Mouse (Mus musculus): ENCODE results near the gene Plcb1. TPM values are rescaled to one million over a fixed set of nuclear protein-coding genes. Genes with fewer than 3 reads are reported as not detected.

Plcb1 gene
- polyA plus RNA-seq, 1 experiment: 0.55 TPM

DNA sequence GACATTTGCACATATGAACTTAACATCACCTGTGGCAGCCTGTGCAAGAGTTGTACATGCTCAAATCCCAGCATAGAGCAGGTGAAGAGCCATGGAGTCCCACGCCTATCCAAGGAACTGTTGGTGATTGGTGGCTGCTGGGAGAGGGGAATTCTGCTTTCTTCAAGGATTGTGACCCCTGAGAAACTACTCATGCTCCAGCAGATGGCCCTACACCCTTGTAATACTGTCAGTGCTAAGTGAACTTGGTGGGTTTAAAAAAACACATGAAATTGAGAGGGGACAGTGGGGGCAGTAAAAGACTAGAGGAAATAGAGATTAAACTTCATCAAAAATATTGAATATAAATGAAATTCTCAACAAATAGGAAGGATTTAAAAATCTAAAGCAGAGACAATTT lies 53.0 kb downstream of the Plcb1 start:
- H3K4me3 ChIP-seq (ENCODE audit: insufficient read depth, poor library complexity, severe bottlenecking): no peak overlapping the region
- TF ChIP-seq USF1 (IDR thresholded peaks at IDR 0.05; ENCODE audit: low read depth): no peak
- no peak for TF ChIP-seq MYOD1 (IDR thresholded peaks at IDR 0.05; ENCODE audit: control insufficient read depth, insufficient read length, low read depth)
- TF ChIP-seq MYOG (IDR thresholded peaks at IDR 0.05; ENCODE audit: control insufficient read depth, extremely low read depth, insufficient read length): no peak
- TF ChIP-seq FOSL1 (IDR thresholded peaks at IDR 0.05; ENCODE audit: insufficient read depth, low read length, poor library complexity, severe bottlenecking): no peak
- TF ChIP-seq CTCF (IDR thresholded peaks at IDR 0.05; ENCODE audit: control insufficient read depth, insufficient read depth, insufficient read length): no peak
- TF ChIP-seq CEBPB (IDR thresholded peaks at IDR 0.05; ENCODE audit: low read depth): no peak
- no peak for TF ChIP-seq MAX (IDR thresholded peaks at IDR 0.05)
- no peaks in the 10 kb centered on the region for H3K27me3 ChIP-seq (ENCODE audit: control insufficient read depth, insufficient read depth, insufficient read length)
- H3K79me3 ChIP-seq (ENCODE audit: low read depth): no peaks in the 10 kb centered on the region
- no peaks in the 10 kb centered on the region for H3K36me3 ChIP-seq (ENCODE audit: control insufficient read depth, insufficient read depth)
- no peak overlapping the region for H3ac ChIP-seq (ENCODE audit: control insufficient read depth, insufficient read length, low read depth)
- H3K79me2 ChIP-seq (ENCODE audit: control insufficient read depth, insufficient read depth): no peaks in the 10 kb centered on the region

DNA sequence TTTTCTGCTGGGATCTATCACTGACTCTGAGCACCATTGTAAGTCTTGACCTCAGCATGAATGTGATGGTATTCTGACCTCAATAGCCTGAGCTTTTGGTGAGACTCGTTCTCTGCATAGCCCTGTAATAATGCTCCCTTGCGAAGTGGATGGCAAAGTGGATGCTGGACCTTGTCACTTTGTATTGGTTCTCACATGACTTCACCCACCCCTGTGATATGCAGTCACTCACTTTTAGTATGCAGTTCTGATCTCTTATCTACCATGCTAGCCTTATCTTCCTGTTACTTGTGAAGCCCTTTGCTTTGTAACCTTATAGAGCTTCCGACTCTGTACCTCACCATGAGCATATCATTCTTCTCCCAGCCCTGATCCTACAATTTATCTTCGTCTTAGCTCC lies 57.0 kb downstream of the Plcb1 start:
- H3K27me3 ChIP-seq (ENCODE audit: control insufficient read depth, insufficient read depth, insufficient read length): no peaks in the 10 kb centered on the region
- no peak overlapping the region for H3K4me3 ChIP-seq (ENCODE audit: insufficient read depth, poor library complexity, severe bottlenecking)
- TF ChIP-seq MAX (IDR thresholded peaks at IDR 0.05): no peak
- no peak for TF ChIP-seq FOSL1 (IDR thresholded peaks at IDR 0.05; ENCODE audit: insufficient read depth, low read length, poor library complexity, severe bottlenecking)
- no peak for TF ChIP-seq MYOG (IDR thresholded peaks at IDR 0.05; ENCODE audit: control insufficient read depth, extremely low read depth, insufficient read length)
- no peak for TF ChIP-seq USF1 (IDR thresholded peaks at IDR 0.05; ENCODE audit: low read depth)
- no peak for TF ChIP-seq CEBPB (IDR thresholded peaks at IDR 0.05; ENCODE audit: low read depth)
- no peak for TF ChIP-seq CTCF (IDR thresholded peaks at IDR 0.05; ENCODE audit: control insufficient read depth, insufficient read depth, insufficient read length)
- no peak for TF ChIP-seq MYOD1 (IDR thresholded peaks at IDR 0.05; ENCODE audit: control insufficient read depth, insufficient read length, low read depth)
- H3ac ChIP-seq (ENCODE audit: control insufficient read depth, insufficient read length, low read depth): no peak overlapping the region
- no peaks in the 10 kb centered on the region for H3K79me3 ChIP-seq (ENCODE audit: low read depth)
- H3K79me2 ChIP-seq (ENCODE audit: control insufficient read depth, insufficient read depth): no peaks in the 10 kb centered on the region
- no peaks in the 10 kb centered on the region for H3K36me3 ChIP-seq (ENCODE audit: control insufficient read depth, insufficient read depth)

DNA sequence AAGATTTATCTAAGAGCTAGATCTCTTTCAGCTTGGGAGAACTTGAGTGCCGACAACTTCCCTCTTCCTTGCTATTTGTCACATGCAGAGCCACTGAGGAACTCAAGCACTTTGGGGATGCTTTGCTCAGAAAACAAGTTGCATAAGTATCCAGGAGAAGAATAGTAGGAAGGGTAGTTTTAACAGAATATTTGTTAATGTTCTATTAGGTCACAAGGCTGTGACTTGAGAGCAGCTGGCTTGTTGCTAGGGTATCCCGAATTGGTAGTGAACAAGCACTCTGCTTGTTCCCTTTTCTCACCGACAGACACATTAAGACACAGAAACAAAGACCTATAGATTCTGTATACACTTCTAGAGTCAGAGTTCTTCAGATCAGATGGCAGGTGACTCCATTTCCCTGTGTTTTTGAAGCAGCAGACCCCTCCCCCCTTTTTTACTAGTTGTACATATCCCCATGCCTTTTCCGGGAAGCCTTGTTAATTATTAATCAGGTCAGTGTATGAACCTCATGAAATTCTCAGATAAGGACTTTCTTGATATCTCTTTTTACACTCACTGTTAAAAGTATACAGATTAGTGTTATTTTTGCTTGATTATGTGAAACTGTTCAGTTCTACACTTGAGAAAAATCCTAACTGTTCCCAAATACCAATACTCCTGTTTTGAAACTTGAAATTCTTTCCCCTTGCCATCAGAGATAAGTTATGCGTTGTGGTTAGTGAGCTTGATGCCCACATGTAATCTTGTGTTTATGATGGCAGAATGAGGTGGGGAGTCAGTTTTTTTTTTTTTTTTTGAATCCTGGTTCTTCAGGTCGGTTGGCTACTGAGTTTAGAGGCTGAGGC lies 58.7 kb downstream of the Plcb1 start:
- H3K4me3 ChIP-seq (ENCODE audit: insufficient read depth, poor library complexity, severe bottlenecking): no peak overlapping the region
- TF ChIP-seq MYOG (IDR thresholded peaks at IDR 0.05; ENCODE audit: control insufficient read depth, extremely low read depth, insufficient read length): no peak
- TF ChIP-seq MYOD1 (IDR thresholded peaks at IDR 0.05; ENCODE audit: control insufficient read depth, insufficient read length, low read depth): no peak
- no peak for TF ChIP-seq USF1 (IDR thresholded peaks at IDR 0.05; ENCODE audit: low read depth)
- TF ChIP-seq CEBPB (IDR thresholded peaks at IDR 0.05; ENCODE audit: low read depth): no peak
- TF ChIP-seq MAX (IDR thresholded peaks at IDR 0.05): no peak
- TF ChIP-seq FOSL1 (IDR thresholded peaks at IDR 0.05; ENCODE audit: insufficient read depth, low read length, poor library complexity, severe bottlenecking): no peak
- no peak for TF ChIP-seq CTCF (IDR thresholded peaks at IDR 0.05; ENCODE audit: control insufficient read depth, insufficient read depth, insufficient read length)
- H3K79me3 ChIP-seq (ENCODE audit: low read depth): no peaks in the 10 kb centered on the region
- H3K79me2 ChIP-seq (ENCODE audit: control insufficient read depth, insufficient read depth): no peaks in the 10 kb centered on the region
- H3K36me3 ChIP-seq (ENCODE audit: control insufficient read depth, insufficient read depth): no peaks in the 10 kb centered on the region
- H3K27me3 ChIP-seq (ENCODE audit: control insufficient read depth, insufficient read depth, insufficient read length): no peaks in the 10 kb centered on the region
- no peak overlapping the region for H3ac ChIP-seq (ENCODE audit: control insufficient read depth, insufficient read length, low read depth)

DNA sequence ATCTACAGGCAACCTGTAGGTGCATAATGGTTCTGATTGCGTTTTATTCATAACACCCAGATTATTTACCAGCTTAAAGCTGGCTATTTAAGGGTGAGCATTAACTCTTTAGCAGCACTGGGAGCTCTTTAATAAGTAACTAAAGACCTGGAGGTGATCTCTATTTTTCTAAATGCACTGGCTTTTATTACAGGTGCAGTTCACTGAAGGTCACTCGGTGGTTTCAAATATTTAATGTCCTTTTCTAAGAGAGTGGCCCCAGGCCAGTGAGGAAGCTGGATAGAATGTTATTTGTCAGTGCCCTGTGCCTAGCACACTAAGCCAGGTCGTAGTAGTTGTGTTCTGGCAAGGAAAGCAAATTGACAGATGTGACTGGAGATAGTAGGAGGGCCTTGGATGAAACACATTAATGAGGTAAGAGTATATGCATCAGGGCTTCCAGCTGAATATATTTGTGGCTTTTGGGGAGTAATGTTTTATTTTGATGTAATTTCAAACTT lies 59.4 kb downstream of the Plcb1 start:
- no peaks in the 10 kb centered on the region for H3K27me3 ChIP-seq (ENCODE audit: control insufficient read depth, insufficient read depth, insufficient read length)
- no peaks in the 10 kb centered on the region for H3K79me2 ChIP-seq (ENCODE audit: control insufficient read depth, insufficient read depth)
- H3ac ChIP-seq (ENCODE audit: control insufficient read depth, insufficient read length, low read depth): no peak overlapping the region
- no peak overlapping the region for H3K4me3 ChIP-seq (ENCODE audit: insufficient read depth, poor library complexity, severe bottlenecking)
- no peaks in the 10 kb centered on the region for H3K36me3 ChIP-seq (ENCODE audit: control insufficient read depth, insufficient read depth)
- no peaks in the 10 kb centered on the region for H3K79me3 ChIP-seq (ENCODE audit: low read depth)
- TF ChIP-seq CTCF (IDR thresholded peaks at IDR 0.05; ENCODE audit: control insufficient read depth, insufficient read depth, insufficient read length) (no peak), MYOD1 (IDR thresholded peaks at IDR 0.05; ENCODE audit: control insufficient read depth, insufficient read length, low read depth) (no peak), CEBPB (IDR thresholded peaks at IDR 0.05; ENCODE audit: low read depth) (no peak), FOSL1 (IDR thresholded peaks at IDR 0.05; ENCODE audit: insufficient read depth, low read length, poor library complexity, severe bottlenecking) (no peak), MAX (IDR thresholded peaks at IDR 0.05) (no peak), MYOG (IDR thresholded peaks at IDR 0.05; ENCODE audit: control insufficient read depth, extremely low read depth, insufficient read length) (no peak), USF1 (IDR thresholded peaks at IDR 0.05; ENCODE audit: low read depth) (no peak)

DNA sequence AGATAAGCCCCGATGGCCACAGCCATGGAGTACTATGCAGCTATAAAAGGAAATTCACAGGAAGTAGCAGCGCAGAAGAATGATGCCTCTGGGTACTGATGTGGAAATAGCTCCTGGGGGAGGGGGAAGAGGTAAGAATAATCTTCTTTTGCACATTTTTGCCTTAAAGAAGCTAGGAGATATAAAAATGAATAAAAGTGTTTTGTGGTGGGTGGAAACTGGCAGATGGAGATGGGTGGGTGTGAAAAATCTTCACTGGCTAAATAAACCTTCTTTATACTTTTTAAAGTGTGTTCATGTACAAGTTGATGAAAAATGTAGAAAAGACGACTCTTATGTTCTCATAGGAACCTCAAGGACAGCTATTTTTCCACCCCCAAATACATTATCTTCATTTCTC lies 60.7 kb downstream of the Plcb1 start:
- no peaks in the 10 kb centered on the region for H3K27me3 ChIP-seq (ENCODE audit: control insufficient read depth, insufficient read depth, insufficient read length)
- no peaks in the 10 kb centered on the region for H3K79me2 ChIP-seq (ENCODE audit: control insufficient read depth, insufficient read depth)
- TF ChIP-seq USF1 (IDR thresholded peaks at IDR 0.05; ENCODE audit: low read depth) (no peak), MYOD1 (IDR thresholded peaks at IDR 0.05; ENCODE audit: control insufficient read depth, insufficient read length, low read depth) (no peak), CEBPB (IDR thresholded peaks at IDR 0.05; ENCODE audit: low read depth) (no peak), MAX (IDR thresholded peaks at IDR 0.05) (no peak), FOSL1 (IDR thresholded peaks at IDR 0.05; ENCODE audit: insufficient read depth, low read length, poor library complexity, severe bottlenecking) (no peak), MYOG (IDR thresholded peaks at IDR 0.05; ENCODE audit: control insufficient read depth, extremely low read depth, insufficient read length) (no peak), CTCF (IDR thresholded peaks at IDR 0.05; ENCODE audit: control insufficient read depth, insufficient read depth, insufficient read length) (no peak)
- no peaks in the 10 kb centered on the region for H3K36me3 ChIP-seq (ENCODE audit: control insufficient read depth, insufficient read depth)
- no peak overlapping the region for H3K4me3 ChIP-seq (ENCODE audit: insufficient read depth, poor library complexity, severe bottlenecking)
- no peak overlapping the region for H3ac ChIP-seq (ENCODE audit: control insufficient read depth, insufficient read length, low read depth)
- no peaks in the 10 kb centered on the region for H3K79me3 ChIP-seq (ENCODE audit: low read depth)
